Mouse (Mus musculus): ENCODE data around the gene Gm42417.

DNA sequence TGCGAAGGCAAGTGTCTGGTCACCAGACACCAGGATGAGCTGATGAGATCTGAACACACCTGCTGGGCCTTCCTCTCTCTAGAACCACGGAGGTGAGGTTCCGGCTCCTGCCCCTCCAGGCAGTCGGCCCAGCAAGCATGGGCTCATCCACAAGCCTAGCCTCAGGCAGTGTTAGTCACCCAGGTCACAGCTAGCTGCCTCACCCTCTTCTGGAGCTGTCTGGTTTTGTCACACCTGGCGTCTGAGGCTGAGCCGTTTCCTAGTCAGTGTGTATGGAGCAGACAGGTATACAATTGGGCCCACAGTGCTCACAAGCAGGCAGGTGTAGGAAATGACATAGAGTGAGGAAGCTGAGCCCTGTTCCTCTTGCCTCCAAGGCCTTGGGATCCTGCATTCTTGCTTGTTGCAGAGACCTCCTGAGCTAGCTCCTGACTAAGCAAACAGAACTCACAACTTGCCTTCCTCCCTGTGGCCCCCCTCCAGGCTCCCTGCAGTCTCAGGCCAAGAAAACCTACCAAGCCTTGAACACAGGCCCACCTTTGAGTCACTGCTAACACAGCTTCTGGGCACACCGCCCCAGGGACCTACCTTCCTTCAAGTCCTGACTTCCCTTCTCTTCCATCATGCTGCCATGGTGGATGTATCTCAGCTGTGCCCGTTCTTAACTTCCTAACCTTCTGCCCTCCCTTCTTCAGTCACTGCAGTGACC lies 44.3 kb upstream of the Gm42417 start:
- TF ChIP-seq CTCF (IDR thresholded peaks at IDR 0.05; ENCODE audit: extremely low read depth, insufficient read depth, insufficient read length, insufficient replicate concordance) (no peak), POLR2A (IDR thresholded peaks at IDR 0.05; ENCODE audit: low read depth, low read length) (no peak)

Data from spleen, adult 2 months (tissue).